Mouse (Mus musculus): ENCODE measurements around the gene Arpp19. TPM values are rescaled to one million over a fixed set of nuclear protein-coding genes. Genes with fewer than 3 reads are reported as not detected.

Gene Arpp19
- polyA plus RNA-seq, 1 experiment from 2014 or later: 233 TPM

DNA sequence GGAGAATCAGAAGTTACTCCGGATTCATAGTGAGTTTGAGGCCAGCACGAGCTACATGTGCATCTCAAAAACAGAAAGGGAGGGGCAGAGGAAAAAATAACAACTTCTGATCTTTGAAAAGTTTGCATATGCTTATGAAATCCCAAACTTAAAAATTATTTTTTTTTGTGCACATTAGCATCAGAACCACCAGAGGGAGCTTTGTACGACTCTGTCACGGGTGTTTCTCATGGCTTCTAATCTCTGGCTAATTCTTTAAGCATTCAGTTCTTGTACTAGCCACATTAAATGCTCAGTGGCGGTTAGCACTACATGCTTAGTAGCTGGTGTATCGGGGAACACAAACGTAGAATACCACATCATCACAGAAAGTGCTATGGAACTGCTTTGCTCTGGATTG is 4.3 kb upstream of the Arpp19 start:
- no peaks in the 10 kb centered on the region for H3K9me3 ChIP-seq (ENCODE audit: control insufficient read depth, low read length)
- peaks cover under 1% of the 10 kb centered on the region; the same call in 1 of the 2 replicates for H3K4me1 ChIP-seq (replicated peaks; ENCODE audit: control insufficient read depth, insufficient read depth, low read length)
- no peak overlapping the region for H3K4me3 ChIP-seq (replicated peaks; ENCODE audit: low read length)
- H3K36me3 ChIP-seq (ENCODE audit: control insufficient read depth, insufficient read depth): peaks cover 4% of the 10 kb centered on the region; the same call in 1 of the 2 replicates
- WGBS: 43% methylated on average over 7 of the region's 7 CpGs
- H3K4me2 ChIP-seq (ENCODE audit: low read length): no peak overlapping the region
- no peak overlapping the region for H3K27ac ChIP-seq (ENCODE audit: low read length)
- no peaks in the 10 kb centered on the region for H3K27me3 ChIP-seq (replicated peaks; ENCODE audit: control insufficient read depth, insufficient read depth, low read length)
- ATAC-seq: no peak
- H3K9ac ChIP-seq (replicated peaks; ENCODE audit: low read depth, low read length): no peak overlapping the region

DNA sequence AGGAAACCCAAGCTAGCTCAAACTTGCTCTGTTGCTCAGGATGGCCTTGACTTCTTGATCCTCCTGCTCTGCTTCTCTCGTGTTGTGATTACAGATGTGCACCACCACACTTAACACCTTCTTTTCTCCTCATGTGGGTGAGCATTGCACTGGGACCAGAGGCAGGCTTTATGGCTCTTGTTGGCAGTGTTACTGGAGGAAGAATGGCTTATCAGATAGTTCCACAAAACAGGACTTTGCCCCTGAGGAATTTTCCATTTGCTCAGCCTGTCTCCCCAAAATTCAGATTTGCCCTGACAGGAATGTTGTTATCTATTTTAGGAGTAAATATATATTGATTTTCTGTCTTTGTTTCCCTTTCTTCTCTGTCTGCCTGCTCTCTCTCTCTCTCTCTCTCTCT is 2.7 kb upstream of the Arpp19 start:
- Histone ChIP-seq H3K27me3 (replicated peaks; ENCODE audit: control insufficient read depth, insufficient read depth, low read length) (no peaks in the 10 kb centered on the region), H3K9ac (replicated peaks; ENCODE audit: low read depth, low read length) (no peak overlapping the region), H3K27ac (ENCODE audit: low read length) (no peak overlapping the region), H3K4me3 (replicated peaks; ENCODE audit: low read length) (no peak overlapping the region), H3K4me1 (replicated peaks; ENCODE audit: control insufficient read depth, insufficient read depth, low read length) (peaks cover 14% of the 10 kb centered on the region), H3K4me2 (ENCODE audit: low read length) (no peak overlapping the region), H3K9me3 (ENCODE audit: control insufficient read depth, low read length) (no peaks in the 10 kb centered on the region), H3K36me3 (ENCODE audit: control insufficient read depth, insufficient read depth) (peaks cover 4% of the 10 kb centered on the region; the same call in 1 of the 2 replicates)
- 79% methylated on average over 1 of the region's 1 CpGs for WGBS
- ATAC-seq: no peak

DNA sequence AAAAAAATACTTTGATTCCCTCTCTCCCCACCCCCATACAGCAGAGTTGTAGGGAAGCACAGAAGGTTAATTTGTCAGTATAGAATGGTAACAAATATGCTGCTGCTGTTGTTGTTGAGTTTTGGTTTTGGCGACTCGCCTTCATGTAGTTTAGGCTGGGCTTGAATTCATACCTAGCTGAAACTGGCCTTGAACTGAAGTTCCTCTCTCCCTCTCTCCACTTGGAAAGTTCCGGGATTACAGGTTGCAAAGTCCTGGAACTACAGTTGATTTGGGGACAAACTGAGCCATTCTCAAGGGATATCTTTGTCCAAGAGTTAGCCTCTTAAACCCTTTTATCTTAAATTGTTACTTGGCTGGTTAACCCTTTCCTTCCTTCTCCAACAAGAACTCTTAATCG is 1.5 kb upstream of the Arpp19 start:
- 83% methylated on average over 4 of the region's 4 CpGs for WGBS
- no peaks in the 10 kb centered on the region for H3K9me3 ChIP-seq (ENCODE audit: control insufficient read depth, low read length)
- H3K36me3 ChIP-seq (ENCODE audit: control insufficient read depth, insufficient read depth): peaks cover 4% of the 10 kb centered on the region; the same call in 1 of the 2 replicates
- H3K27me3 ChIP-seq (replicated peaks; ENCODE audit: control insufficient read depth, insufficient read depth, low read length): no peaks in the 10 kb centered on the region
- ATAC-seq: no peak
- H3K4me2 ChIP-seq (ENCODE audit: low read length): no peak overlapping the region
- no peak overlapping the region for H3K4me3 ChIP-seq (replicated peaks; ENCODE audit: low read length)
- H3K4me1 ChIP-seq (replicated peaks; ENCODE audit: control insufficient read depth, insufficient read depth, low read length): peaks cover 19% of the 10 kb centered on the region
- H3K9ac ChIP-seq (replicated peaks; ENCODE audit: low read depth, low read length): no peak overlapping the region
- H3K27ac ChIP-seq (ENCODE audit: low read length): no peak overlapping the region

DNA sequence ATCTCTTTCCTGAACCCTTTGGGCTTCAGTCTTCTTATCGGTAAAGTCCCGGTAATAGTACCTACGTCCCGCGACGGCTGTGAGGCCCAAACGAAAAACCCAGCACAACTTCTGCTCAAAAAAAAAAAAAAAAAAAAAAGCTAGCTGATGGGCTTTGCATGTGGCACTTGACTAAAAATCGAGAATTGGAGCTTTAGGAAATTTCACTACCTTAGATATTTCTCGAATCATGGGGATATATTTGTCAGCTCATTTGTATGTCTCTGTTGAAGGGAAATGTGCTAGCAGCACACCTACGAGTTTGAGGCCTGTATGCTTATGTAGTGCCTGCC is 909 bp downstream of the Arpp19 start:
- peaks cover 19% of the 10 kb centered on the region for H3K4me1 ChIP-seq (replicated peaks; ENCODE audit: control insufficient read depth, insufficient read depth, low read length)
- H3K27me3 ChIP-seq (replicated peaks; ENCODE audit: control insufficient read depth, insufficient read depth, low read length): no peaks in the 10 kb centered on the region
- H3K36me3 ChIP-seq (ENCODE audit: control insufficient read depth, insufficient read depth): 0 out of 2 replicates have a peak, but pooled peaks cover 2% of the 10 kb centered on the region
- H3K9me3 ChIP-seq (ENCODE audit: control insufficient read depth, low read length): no peaks in the 10 kb centered on the region
- H3K27ac ChIP-seq (ENCODE audit: low read length): peak overlapping the region; percentile 73; the same call in 1 of the 2 replicates
- peak overlapping the region; percentile 75 for H3K4me2 ChIP-seq (ENCODE audit: low read length)
- ATAC-seq: no peak
- peak overlapping the region; percentile 93 for H3K9ac ChIP-seq (replicated peaks; ENCODE audit: low read depth, low read length)
- 1% methylated on average over 10 of the region's 10 CpGs for WGBS
- peak overlapping the region; percentile 71 for H3K4me3 ChIP-seq (replicated peaks; ENCODE audit: low read length)

DNA sequence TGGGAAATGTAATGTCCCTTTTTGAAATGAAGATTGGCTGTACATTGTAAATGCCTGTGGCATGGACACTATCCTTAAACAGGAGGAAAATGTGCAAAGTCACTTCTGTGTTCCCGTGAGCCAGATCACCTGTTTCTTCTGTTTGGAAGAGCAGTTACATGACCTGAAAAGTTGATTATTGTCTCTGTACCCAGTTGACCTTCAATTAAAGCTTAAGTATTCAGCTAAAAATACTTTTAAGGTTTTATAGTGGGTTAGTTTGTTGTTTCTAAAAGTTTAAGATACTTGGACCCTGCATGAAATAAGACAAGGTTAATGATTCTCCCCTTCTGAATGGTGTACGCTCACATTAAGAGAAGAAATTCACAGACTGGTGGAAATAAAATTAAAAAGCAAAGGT is 3.2 kb downstream of the Arpp19 start:
- ATAC-seq: no peak
- Histone ChIP-seq H3K27me3 (replicated peaks; ENCODE audit: control insufficient read depth, insufficient read depth, low read length) (no peaks in the 10 kb centered on the region), H3K4me1 (replicated peaks; ENCODE audit: control insufficient read depth, insufficient read depth, low read length) (peaks cover 19% of the 10 kb centered on the region), H3K4me2 (ENCODE audit: low read length) (no peak overlapping the region), H3K9ac (replicated peaks; ENCODE audit: low read depth, low read length) (no peak overlapping the region), H3K4me3 (replicated peaks; ENCODE audit: low read length) (no peak overlapping the region), H3K36me3 (ENCODE audit: control insufficient read depth, insufficient read depth) (0 out of 2 replicates have a peak, but pooled peaks cover 2% of the 10 kb centered on the region), H3K9me3 (ENCODE audit: control insufficient read depth, low read length) (no peaks in the 10 kb centered on the region), H3K27ac (ENCODE audit: low read length) (no peak overlapping the region)
- 84% methylated on average over 2 of the region's 2 CpGs for WGBS

DNA sequence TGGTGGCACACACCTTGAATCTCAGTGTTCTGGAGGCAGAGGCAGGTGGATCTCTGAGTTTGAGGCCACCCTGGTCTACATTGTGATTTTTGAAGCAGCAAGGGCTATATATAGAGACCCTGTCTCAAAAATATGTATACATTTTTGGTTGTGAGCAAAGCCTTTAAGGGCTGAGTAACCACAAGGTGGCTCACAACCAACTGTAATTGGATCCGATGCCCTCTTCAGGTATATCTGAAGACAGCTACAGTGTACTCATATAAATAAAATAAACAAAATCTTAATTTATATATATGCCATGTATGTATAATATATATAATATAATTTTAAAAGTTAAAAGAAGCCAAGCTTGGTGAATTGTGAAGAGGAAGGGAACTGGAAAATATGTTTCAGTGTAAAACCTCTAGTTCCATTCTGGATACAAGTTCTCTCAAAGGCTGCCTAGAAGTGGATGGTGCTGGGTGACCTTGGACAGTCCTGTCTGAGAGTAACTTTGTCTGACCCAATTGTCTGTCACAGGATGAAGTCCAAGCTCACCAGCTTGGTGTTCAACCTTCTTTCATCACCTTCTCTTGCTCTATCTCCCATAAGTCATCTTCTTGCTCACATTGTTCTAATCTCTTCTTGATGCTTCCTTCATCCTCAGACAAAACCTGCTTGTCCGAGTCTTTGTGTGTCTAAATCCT is 4.6 kb downstream of the Arpp19 start:
- H3K4me1 ChIP-seq (replicated peaks; ENCODE audit: control insufficient read depth, insufficient read depth, low read length): peaks cover 19% of the 10 kb centered on the region
- no peak overlapping the region for H3K9ac ChIP-seq (replicated peaks; ENCODE audit: low read depth, low read length)
- no peak overlapping the region for H3K4me2 ChIP-seq (ENCODE audit: low read length)
- H3K27ac ChIP-seq (ENCODE audit: low read length): no peak overlapping the region
- H3K36me3 ChIP-seq (ENCODE audit: control insufficient read depth, insufficient read depth): 0 out of 2 replicates have a peak, but pooled peaks cover 2% of the 10 kb centered on the region
- ATAC-seq: no peak
- no peak overlapping the region for H3K4me3 ChIP-seq (replicated peaks; ENCODE audit: low read length)
- no peaks in the 10 kb centered on the region for H3K9me3 ChIP-seq (ENCODE audit: control insufficient read depth, low read length)
- WGBS: 89% methylated on average over 2 of the region's 2 CpGs
- no peaks in the 10 kb centered on the region for H3K27me3 ChIP-seq (replicated peaks; ENCODE audit: control insufficient read depth, insufficient read depth, low read length)

DNA sequence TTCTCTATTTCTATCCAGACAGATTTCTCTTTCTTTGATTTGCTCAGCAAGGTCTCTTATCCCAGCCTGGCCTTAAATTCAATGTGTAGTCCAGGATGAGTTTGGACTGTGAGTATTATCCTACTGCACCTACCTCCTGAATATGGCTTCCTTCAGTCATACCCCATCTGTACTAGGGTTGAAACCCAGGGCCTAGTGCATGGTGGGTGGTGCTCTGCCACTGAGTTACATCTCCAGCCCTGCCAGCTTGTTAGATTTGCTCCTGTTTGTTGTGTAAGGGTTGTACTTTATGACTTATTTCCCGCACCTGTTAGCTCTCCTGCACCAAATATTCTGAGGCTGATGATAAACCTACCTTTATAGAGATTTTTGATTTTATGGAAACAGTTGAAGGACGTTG is 5.8 kb downstream of the Arpp19 start:
- H3K27ac ChIP-seq (ENCODE audit: low read length): no peak overlapping the region
- peaks cover 18% of the 10 kb centered on the region for H3K4me1 ChIP-seq (replicated peaks; ENCODE audit: control insufficient read depth, insufficient read depth, low read length)
- ATAC-seq: no peak
- H3K27me3 ChIP-seq (replicated peaks; ENCODE audit: control insufficient read depth, insufficient read depth, low read length): no peaks in the 10 kb centered on the region
- H3K4me2 ChIP-seq (ENCODE audit: low read length): no peak overlapping the region
- no peaks in the 10 kb centered on the region for H3K9me3 ChIP-seq (ENCODE audit: control insufficient read depth, low read length)
- no peak overlapping the region for H3K4me3 ChIP-seq (replicated peaks; ENCODE audit: low read length)
- H3K36me3 ChIP-seq (ENCODE audit: control insufficient read depth, insufficient read depth): 0 out of 2 replicates have a peak, but pooled peaks cover 2% of the 10 kb centered on the region
- 93% methylated on average over 2 of the region's 2 CpGs for WGBS
- H3K9ac ChIP-seq (replicated peaks; ENCODE audit: low read depth, low read length): no peak overlapping the region

DNA sequence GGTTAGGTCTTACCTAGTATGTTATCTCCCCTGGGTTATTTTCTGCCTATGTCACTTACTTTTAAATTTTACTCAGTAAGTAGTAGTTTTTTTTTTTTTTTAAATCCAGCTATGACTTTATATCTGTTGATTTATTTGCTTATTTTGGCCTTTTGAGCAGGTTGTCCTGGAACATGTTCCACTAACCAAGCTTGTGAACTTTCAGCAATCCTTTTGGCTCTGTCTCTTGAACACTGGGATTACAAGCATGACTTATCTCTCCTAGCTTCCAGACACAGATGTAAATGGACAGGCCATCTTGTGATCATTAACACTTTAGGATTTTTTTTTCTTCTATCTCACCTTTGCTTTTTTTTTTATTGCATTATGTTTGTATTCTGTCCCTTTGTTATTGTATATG is 9.7 kb downstream of the Arpp19 start:
- Histone ChIP-seq H3K9me3 (ENCODE audit: control insufficient read depth, low read length) (no peaks in the 10 kb centered on the region), H3K4me1 (replicated peaks; ENCODE audit: control insufficient read depth, insufficient read depth, low read length) (no peaks in the 10 kb centered on the region), H3K9ac (replicated peaks; ENCODE audit: low read depth, low read length) (no peak overlapping the region), H3K36me3 (ENCODE audit: control insufficient read depth, insufficient read depth) (0 out of 2 replicates have a peak, but pooled peaks cover 2% of the 10 kb centered on the region), H3K4me2 (ENCODE audit: low read length) (no peak overlapping the region), H3K27ac (ENCODE audit: low read length) (no peak overlapping the region), H3K27me3 (replicated peaks; ENCODE audit: control insufficient read depth, insufficient read depth, low read length) (no peaks in the 10 kb centered on the region), H3K4me3 (replicated peaks; ENCODE audit: low read length) (no peak overlapping the region)
- ATAC-seq: no peak

DNA sequence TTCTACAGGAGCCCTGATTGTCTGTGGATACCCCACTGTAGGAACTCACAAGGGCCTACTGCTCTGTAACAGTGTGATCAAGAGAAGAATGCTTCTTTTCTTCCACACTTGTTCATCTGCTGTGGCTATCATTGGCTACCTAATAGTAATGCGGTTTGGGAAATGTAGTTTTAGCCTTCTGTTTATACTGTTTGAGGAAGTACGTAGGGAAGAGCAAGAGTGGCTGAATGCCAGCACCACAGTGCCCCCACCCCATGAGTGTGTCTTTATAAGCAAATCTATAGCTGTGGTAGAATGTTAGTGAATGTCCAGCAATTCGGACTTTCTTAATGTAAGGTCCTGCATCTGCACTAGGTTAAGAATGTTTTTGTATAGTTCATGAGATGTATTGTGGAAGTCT is 11.7 kb downstream of the Arpp19 start:
- Histone ChIP-seq H3K9ac (replicated peaks; ENCODE audit: low read depth, low read length) (no peak overlapping the region), H3K4me3 (replicated peaks; ENCODE audit: low read length) (no peak overlapping the region), H3K4me1 (replicated peaks; ENCODE audit: control insufficient read depth, insufficient read depth, low read length) (no peaks in the 10 kb centered on the region), H3K27me3 (replicated peaks; ENCODE audit: control insufficient read depth, insufficient read depth, low read length) (no peaks in the 10 kb centered on the region), H3K9me3 (ENCODE audit: control insufficient read depth, low read length) (no peaks in the 10 kb centered on the region), H3K4me2 (ENCODE audit: low read length) (no peak overlapping the region), H3K36me3 (ENCODE audit: control insufficient read depth, insufficient read depth) (no peaks in the 10 kb centered on the region), H3K27ac (ENCODE audit: low read length) (no peak overlapping the region)
- WGBS: 76% methylated on average over 3 of the region's 3 CpGs
- no peak for ATAC-seq

DNA sequence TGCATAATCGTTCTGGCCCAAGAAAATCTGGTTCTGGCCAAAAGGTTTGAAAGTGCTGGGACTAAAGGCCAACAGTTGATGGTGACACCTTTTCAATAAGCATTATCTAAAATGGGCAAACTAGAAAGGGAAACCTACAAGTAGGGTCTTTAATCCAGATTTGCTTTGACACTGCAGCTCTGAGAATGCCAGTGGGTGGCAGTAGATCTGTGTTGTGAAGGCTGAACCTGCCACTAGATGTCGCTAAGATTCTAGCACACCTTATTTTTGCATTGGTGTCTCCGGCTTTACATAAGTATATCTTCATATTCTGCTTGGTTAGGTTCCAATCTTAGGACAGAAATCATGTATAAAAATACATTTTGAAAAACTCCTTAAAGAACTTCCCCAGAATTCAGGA is 12.6 kb downstream of the Arpp19 start:
- H3K27me3 ChIP-seq (replicated peaks; ENCODE audit: control insufficient read depth, insufficient read depth, low read length): no peaks in the 10 kb centered on the region
- no peak overlapping the region for H3K4me3 ChIP-seq (replicated peaks; ENCODE audit: low read length)
- no peak overlapping the region for H3K27ac ChIP-seq (ENCODE audit: low read length)
- no peaks in the 10 kb centered on the region for H3K9me3 ChIP-seq (ENCODE audit: control insufficient read depth, low read length)
- no peaks in the 10 kb centered on the region for H3K36me3 ChIP-seq (ENCODE audit: control insufficient read depth, insufficient read depth)
- no peak overlapping the region for H3K4me2 ChIP-seq (ENCODE audit: low read length)
- no peak overlapping the region for H3K9ac ChIP-seq (replicated peaks; ENCODE audit: low read depth, low read length)
- H3K4me1 ChIP-seq (replicated peaks; ENCODE audit: control insufficient read depth, insufficient read depth, low read length): no peaks in the 10 kb centered on the region
- WGBS: 31% methylated on average over 3 of the region's 3 CpGs
- ATAC-seq: peak; percentile 88

All from forebrain, embryonic 16.5 days (tissue).